Mouse (Mus musculus) gastrocnemius, postnatal 14 days (tissue): ENCODE measurements at regions not wholly inside any gene's neighbourhood (a gene's known extent, or its start where the extent isn't known, plus 50 kb on each side); places are given as distances from the start of the nearest gene placed in this dataset.
"Not testable (repeated sequence)": the region's sequence is repeated elsewhere in the genome, so short reads cannot be mapped to it uniquely, and the experiment has no call there.

ENCODE experiments used
- DNase-seq: peaks from one replicate; pipeline ENCODE4 v3.0.0; 2021; ENCODE audit warnings: mixed read lengths
- intact Hi-C: fragments of 180-260 bp; cut with DNase I; formaldehyde crosslinking; loops from one replicate; pipeline ENCODE4 v1.15.1; 2025; ENCODE audit warnings: low total_unique reads

DNA sequence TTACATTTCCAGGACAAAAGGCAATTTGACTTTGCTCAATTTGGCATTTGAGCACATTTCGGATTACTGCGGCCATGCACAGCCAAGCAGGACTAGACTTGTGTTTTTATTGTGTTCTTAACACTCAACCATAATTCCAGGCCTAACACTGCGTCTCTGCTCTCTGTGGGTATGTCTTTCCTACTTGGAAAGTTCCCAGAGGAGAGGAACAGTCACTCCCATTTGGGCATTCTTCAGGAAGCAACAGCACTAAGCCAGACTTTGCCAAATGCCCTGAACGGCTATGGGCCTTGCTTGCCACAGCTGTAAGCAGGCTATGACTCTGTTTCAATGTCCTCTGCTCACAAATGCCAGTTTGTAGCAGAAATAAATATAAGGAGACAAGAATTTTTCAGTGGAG, 56.5 kb upstream of the Pdk3 start:
- intact Hi-C loops = no loop called here
- no peak for DNase-seq

DNA sequence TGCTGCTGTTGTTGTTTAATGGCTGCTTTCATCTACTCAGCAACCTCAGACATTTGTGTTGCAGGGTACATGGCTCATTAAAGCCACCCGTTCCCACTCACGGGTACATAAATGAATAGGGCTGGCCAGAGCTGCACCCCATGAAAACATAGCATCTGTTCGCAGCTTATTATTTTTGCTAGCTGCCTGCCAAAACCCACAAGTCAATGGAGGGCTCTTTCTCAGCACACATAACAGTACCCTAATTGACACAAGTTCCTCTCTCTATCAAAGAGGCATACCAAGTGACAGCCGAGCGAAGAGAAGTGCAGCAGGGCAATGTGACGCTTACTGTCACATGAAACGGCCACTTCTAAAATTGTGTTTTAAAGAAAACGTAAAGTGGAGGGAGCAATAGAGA, 57.0 kb upstream of the Pdk3 start:
- no peak for DNase-seq
- intact Hi-C loops = no loop called here

DNA sequence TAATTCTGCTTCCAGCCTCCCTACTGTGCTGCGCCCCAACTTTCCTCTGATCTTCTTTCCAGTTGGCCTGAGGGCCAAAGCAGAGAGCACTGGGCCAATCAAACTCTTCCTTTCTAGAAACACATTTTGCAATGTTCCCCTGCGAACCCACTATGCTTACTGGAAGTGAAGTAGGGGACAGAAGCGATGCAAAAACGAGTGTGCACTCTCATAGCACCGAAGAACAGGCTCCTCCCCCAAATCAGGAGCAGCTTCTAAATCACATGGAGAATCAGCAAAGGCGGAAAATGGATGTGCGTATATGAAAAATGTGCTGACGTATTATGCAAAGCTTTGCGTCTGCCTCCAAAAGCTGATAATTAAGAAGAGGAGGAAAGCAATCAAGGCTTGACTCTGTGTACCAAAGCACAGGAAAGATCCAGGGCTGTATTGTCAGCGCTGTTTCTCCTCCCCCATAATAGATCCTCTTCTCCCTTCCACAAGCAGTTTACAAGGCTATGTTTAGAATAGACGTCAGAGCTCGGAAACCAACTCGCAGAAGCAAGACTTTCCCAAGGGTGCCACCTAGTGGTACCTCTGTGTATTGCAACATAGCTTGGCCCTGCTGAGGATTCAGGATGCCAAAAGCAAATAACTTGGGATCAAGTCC, 57.5 kb upstream of the Pdk3 start:
- peak; percentile 63 for DNase-seq
- intact Hi-C loops = loop anchor here (5.0 kb wide), 1 partner anchor 97 kb away; no protein-coding TSS in a partner anchor

DNA sequence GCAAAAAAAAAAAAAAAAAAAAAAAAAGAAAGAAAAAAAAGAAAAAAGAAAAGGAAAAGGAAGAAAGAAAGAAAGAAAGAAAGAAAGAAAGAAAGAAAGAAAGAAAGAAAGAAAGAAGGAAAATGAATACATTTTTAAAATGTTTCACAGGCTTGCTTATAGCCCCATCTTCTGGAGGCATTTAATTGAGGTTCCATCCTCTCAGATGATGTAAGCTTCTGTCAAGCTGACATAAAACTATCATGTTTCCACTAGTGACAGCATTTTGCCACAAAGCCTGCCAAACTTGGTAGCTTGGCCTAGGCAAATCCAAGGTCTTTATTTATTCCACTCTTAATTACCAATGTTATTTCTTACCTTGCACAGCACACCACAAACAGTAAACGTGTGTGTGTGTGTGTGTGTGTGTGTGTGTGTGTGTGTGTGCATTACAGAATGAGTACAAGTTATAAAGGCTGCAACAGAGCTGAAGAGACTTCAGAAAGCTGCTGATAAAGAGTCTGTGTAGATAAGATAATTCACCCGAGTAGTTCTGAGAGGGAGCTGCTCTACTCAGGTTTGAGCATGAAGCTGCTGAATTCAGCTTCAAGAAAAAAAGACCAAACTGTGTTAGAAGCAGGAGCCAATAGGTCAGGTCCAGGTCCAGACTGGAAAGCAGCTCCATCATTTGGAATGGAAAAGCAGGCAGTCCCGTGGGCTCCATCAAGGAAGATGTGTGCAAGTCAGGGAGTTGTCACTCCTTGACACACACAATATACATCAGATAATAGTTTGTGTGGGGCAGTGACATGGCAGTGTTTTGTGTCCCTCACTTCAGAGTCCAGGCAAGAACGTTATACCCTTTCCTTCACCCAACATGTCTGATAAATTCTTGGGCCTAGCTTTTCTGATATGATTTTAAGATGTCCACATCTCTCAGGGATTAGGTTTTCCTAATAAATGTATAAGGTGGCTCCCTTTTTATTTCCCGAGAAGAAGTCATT, 65.1 kb upstream of the Pdk3 start:
- no peak for DNase-seq
- intact Hi-C loops = no loop called here

DNA sequence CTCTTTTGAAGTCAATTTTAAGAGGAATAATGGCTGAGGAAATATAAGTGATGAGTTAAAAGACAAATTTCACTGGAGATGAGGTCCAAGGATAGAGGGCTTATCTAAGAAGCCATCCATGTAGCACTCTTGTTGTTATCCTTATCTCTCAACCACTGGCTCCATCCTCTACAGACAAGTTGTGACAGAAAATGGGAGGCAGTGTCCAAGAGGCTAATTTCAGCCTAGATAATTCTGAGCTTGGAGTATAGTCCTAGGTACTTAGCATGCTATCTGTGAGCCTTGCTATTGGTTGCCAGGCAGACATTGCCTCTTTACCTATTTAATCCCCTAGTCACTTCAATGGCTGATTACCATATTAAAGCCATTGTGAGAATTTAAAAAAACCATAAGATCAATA, 65.2 kb upstream of the AU015836 start:
- DNase-seq = no peak
- intact Hi-C loops = no loop called here

DNA sequence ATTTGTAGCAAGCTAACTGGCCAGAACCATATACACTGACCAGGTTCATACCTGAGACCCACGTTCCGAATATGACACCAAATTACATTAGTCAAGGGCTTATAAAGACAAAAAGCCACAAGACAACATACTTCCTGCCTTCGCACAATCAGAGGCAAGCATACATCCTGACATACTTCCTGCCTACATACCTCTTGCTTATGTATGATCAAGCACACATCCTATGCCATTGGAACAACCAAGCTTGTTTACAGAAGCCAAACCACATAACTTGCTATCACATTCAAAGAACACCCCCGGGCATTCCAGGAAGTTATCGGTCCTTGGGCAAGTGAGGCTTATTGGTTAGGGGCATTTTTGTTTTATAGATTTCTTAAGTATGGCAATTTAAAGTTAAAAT, 62.9 kb upstream of the AU015836 start:
- intact Hi-C loops = no loop called here
- DNase-seq = no peak

DNA sequence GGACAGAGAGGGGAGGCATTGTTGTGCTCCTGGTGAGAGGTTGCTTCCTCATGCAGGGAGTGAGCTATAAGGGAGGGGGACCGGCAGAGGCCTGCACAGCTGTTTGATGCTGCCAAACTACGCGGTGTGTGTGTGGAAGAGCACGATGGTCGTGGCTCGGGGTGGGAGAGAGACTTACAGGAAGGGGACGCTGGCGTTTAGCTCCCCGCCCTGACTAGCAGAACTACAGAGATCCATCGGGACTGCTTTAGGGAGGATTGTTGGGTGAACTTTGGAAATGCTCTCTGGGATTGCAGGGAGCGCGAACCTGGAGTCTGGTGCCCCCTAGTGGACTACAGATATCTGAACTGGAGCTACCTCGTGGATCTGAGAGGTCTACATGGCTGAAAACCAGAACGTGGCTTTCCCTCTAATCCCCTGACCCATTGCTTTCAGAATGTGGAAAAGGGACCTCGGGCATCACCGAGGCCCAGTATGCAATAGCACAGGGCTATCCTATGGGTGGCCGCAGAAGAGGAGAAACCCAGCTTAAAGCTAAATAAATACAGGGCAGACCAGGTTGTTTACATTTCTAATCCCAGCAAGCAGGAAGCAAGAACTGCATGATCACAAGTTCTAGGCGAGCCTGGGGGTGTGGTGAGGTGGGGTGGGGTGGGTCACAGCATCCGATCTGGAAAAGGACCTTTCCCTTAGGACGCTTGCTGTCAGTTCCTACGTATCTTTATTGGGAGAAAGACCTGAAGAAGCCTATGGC, 57.2 kb upstream of the AU015836 start:
- peak; percentile 32 for DNase-seq
- intact Hi-C loops = no loop called here

DNA sequence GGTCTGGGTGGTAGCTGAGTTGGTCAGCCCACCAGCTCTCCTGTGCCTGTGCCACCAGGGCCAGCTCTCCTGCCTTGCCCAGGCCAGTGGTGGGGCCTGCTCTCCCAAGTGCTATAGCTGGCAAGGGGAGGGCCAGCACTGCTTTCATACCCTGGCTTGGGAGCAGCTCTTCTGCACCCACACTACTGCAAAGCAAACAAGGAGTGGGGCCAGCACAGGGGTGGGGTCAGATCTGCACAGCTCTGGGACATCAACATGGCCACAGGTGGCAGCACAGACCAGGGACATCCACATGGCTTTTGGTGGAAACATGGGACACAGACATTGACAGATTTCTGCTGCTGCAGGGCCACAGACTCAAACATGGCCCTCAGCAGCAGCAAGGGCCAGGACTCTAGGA, 52.9 kb upstream of the AU015836 start:
- intact Hi-C loops = no loop called here
- DNase-seq = no peak

DNA sequence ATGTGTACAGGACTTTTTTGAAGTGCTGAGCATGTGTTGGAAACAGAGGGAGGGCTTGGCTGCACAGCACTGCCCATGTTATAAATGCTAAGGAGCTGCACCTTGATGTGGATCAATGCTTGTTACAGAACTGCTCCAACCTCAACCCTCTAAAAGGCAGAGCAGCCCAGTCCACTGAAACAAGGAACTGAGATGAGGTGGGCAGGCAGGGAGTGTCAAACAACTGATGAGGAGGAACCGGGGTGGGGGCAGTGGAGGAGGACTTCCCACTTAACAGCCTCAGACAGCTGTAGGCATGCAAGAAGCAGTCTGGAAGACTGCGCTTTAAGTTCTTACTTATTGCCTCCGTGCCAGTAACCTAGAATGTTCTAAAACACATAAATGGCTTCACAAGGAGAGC, 51.1 kb upstream of the AU015836 start:
- intact Hi-C loops, DNase-seq: not testable (repeated sequence)
